Mouse (Mus musculus) heart, embryonic 16.5 days (tissue): ENCODE measurements around the gene Phactr4. TPM values are rescaled to one million over a fixed set of nuclear protein-coding genes. Genes with fewer than 3 reads are reported as not detected.
A peak's percentile ranks its signal among the peaks of the same experiment; 100 is the strongest.

Experiments
- ATAC-seq: fragments of 200-750 bp; cut with Nextera tagmentation; replicated peaks from 2 replicates; pipeline ENCODE4 v1.8.0; 2017; ENCODE audit warnings: moderate number of reproducible peaks; ENCODE audit not compliant: insufficient read depth, low FRiP score; ENCODE audit errors: extremely low read depth
- H3K27ac ChIP-seq: fragments of 300-500 bp; sonication (generic); 2 replicates; pipeline ENCODE4 v1.5.1; 2014; ENCODE audit warnings: mild to moderate bottlenecking, low read length, control low read depth, moderate library complexity
- H3K27me3 ChIP-seq: fragments of 300-500 bp; sonication (generic); 2 replicates; pipeline ENCODE4 v1.6.1; 2014; ENCODE audit warnings: low read length, mixed read lengths; ENCODE audit not compliant: control insufficient read depth, insufficient read depth
- H3K36me3 ChIP-seq: fragments of 300-500 bp; sonication (generic); 2 replicates; pipeline ENCODE4 v1.6.1; 2014; ENCODE audit not compliant: control insufficient read depth, insufficient read depth
- H3K4me1 ChIP-seq: fragments of 300-500 bp; sonication (generic); 2 replicates; pipeline ENCODE4 v1.6.1; 2014; ENCODE audit warnings: low read length, mixed read lengths; ENCODE audit not compliant: control insufficient read depth, insufficient read depth
- H3K4me2 ChIP-seq: fragments of 300-500 bp; sonication (generic); 2 replicates; pipeline ENCODE4 v1.6.1; 2014; ENCODE audit warnings: low read depth, mild to moderate bottlenecking, control low read depth, low read length
- H3K4me3 ChIP-seq: fragments of 300-500 bp; sonication (generic); 2 replicates; pipeline ENCODE4 v1.5.1; 2014; ENCODE audit warnings: mild to moderate bottlenecking, control low read depth, low read length
- H3K9ac ChIP-seq: fragments of 300-500 bp; sonication (generic); 2 replicates; pipeline ENCODE4 v1.6.1; 2014; ENCODE audit warnings: low read length, control low read depth
- H3K9me3 ChIP-seq: fragments of 300-500 bp; sonication (generic); replicated peaks from 2 replicates; pipeline ENCODE4 v1.6.1; 2016; ENCODE audit warnings: low read length; ENCODE audit not compliant: control insufficient read depth
- WGBS: fragments of 180-500 bp; shearing (Covaris S2); extraction: QIAGEN DNeasy Blood & Tissue Kit; methylation state at CpG from one replicate; pipeline ENCODE4 v1.1.7; 2014; 5-methylcytosine and 5-hydroxymethylcytosine counted together
- polyA plus RNA-seq: library from polyadenylated mRNA; unstranded; fragments of >200 nt; fragmentation: Nextera tagmentation; extraction: Ambion mirVana; gene quantifications from 2 replicates; pipeline ENCODE4 v1.2.1, GENCODE M21; 2015

Gene Phactr4
- polyA plus RNA-seq, 1 experiment from 2014 or later = 16.5 TPM

DNA sequence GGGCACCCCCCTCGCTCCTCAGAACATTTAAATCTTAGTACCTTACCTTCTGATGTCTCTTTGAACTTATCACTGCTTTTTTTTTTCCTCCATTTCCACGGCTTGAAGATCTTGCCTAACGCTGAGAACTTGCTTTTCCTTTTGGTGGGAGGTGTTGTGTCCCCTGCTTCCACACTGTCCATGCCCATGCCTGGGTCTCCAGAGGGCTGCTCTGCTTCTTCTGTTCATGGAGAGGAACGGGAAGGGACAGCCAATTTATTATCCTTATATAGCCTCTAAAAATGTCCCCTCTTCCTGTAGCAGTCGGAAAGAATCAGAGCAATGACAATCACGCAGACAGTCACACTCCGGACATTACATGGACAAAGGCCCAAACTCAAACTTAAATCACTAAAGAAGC lies 35.4 kb downstream of the Phactr4 start:
- WGBS = 71% methylated on average over 7 of the region's 7 CpGs
- no peak for ATAC-seq
- Histone ChIP-seq H3K36me3 (0 out of 2 replicates have a peak, but pooled peaks cover 11% of the 10 kb centered on the region), H3K9ac (no peak overlapping the region), H3K9me3 (no peaks in the 10 kb centered on the region), H3K27ac (peak overlapping the region; percentile 16; the same call in 1 of the 2 replicates), H3K4me2 (no peak overlapping the region), H3K4me3 (no peak overlapping the region), H3K4me1 (peaks cover 5% of the 10 kb centered on the region), H3K27me3 (no peaks in the 10 kb centered on the region)

DNA sequence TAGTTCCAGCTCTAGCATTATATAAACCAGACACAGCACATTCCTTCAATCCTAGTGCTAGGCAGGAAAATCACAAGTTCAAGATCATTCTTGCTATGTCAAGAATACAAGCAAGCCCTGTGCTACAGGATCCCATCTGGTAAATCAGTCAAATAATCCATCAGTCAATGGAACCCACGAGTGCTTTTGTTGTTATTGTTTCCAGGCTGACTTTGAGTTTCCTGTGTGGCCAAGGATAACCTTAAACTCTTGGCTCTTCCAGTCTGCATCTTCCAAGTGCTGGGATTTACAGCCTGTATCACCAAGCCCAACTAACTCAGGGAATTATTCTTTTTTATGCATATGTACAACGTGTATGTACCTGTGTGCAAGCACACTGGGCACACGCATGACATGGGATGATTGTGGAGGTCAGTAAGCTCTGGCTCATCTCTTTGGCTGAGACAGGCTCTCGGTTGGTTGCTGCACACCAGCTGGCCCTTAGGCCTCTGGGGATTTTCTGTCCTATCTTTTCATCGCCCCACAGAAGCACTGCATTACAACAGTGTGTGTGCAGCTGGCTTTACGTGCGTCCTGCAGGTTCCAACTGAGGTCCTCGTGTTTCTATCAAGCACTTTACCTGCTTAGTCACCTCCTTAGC lies 36.4 kb downstream of the Phactr4 start:
- no peak overlapping the region for H3K4me2 ChIP-seq
- 61% methylated on average over 8 of the region's 8 CpGs for WGBS
- H3K36me3 ChIP-seq = 0 out of 2 replicates have a peak, but pooled peaks cover 12% of the 10 kb centered on the region
- H3K9ac ChIP-seq = no peak overlapping the region
- H3K27ac ChIP-seq = no peak overlapping the region
- H3K4me3 ChIP-seq = no peak overlapping the region
- no peak for ATAC-seq
- no peaks in the 10 kb centered on the region for H3K9me3 ChIP-seq
- no peaks in the 10 kb centered on the region for H3K27me3 ChIP-seq
- H3K4me1 ChIP-seq = peaks cover 5% of the 10 kb centered on the region

DNA sequence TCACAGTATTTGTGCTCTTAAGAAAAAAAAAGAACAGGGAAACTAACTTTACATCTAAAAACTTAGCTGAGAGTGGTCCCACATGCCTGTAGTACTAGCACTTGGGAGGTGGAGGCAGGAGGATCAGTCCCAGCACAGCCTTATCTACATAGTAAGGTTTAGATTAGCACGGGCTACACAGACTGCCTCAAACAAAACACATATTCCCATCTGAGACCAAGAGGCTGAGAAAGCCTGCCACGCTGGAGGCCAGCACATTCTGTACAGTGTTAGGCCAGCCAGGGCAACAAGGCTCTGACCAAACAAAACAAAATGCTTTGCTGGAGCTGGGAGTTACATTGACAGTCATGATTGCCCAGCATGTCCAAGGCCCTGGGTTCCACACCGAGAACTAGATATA lies 38.8 kb downstream of the Phactr4 start:
- Histone ChIP-seq H3K4me2 (no peak overlapping the region), H3K9me3 (no peaks in the 10 kb centered on the region), H3K36me3 (0 out of 2 replicates have a peak, but pooled peaks cover 12% of the 10 kb centered on the region), H3K4me3 (no peak overlapping the region), H3K27ac (no peak overlapping the region), H3K27me3 (no peaks in the 10 kb centered on the region), H3K9ac (no peak overlapping the region), H3K4me1 (peaks cover 5% of the 10 kb centered on the region)
- no peak for ATAC-seq
- WGBS = 47% methylated on average over 3 of the region's 3 CpGs

DNA sequence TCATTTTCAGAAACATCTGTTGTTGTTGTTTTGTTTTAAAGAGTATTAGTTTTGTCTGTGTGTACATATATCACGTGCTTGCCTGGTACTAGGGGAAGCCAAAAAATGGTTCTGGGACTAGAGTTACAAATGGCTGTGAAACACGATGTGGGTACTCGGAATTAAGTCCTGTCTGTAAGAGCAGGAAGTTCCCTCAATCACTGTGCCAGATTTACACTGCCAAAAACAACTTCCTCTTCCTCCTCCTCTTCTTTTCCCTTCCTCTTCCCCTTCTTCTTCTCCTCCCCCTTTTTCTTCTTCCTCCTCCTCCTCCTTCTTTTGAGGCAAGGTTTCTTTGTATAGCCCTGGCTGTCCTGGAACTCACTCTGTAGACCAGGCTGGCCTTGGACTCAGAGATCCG lies 40.0 kb downstream of the Phactr4 start:
- Histone ChIP-seq H3K27ac (no peak overlapping the region), H3K9ac (no peak overlapping the region), H3K9me3 (no peaks in the 10 kb centered on the region), H3K27me3 (no peaks in the 10 kb centered on the region), H3K4me2 (no peak overlapping the region), H3K36me3 (peaks cover 17% of the 10 kb centered on the region), H3K4me3 (no peak overlapping the region), H3K4me1 (no peaks in the 10 kb centered on the region; the same call in 1 of the 2 replicates)
- WGBS = 72% methylated on average over 4 of the region's 4 CpGs
- no peak for ATAC-seq

DNA sequence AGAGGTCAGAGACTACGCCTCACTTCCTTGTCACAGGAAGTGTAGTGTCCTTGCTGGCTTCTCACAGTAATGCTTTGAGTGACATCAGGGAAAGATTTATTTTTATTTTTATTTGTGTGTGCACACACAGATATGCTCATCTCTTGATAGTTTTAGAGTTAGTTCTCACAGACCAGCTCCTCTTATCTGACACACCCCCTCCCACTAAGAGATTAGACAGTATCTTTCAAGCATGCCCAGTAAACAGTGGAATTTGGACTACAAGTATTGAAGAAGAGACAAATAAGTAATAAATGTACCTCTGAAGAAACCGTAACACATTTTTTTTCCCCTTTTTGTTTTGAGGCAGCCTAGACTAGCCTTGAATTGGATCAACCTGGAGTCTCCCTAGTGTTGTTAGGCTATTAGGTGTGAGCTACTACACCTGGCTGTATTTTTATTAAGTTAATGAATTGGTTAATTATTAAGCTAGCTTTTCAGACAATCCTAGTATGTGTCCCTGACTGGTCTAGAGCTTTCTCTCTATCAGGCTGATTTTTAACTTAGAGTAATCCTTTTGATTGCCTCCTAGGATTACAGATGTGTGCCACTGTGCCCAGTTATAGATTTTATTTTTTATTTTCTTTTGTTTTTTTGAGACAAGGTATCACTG lies 41.2 kb downstream of the Phactr4 start:
- no peak overlapping the region for H3K4me3 ChIP-seq
- WGBS = 96% methylated on average over 2 of the region's 2 CpGs
- H3K4me2 ChIP-seq = no peak overlapping the region
- ATAC-seq = no peak
- no peaks in the 10 kb centered on the region; the same call in 1 of the 2 replicates for H3K4me1 ChIP-seq
- H3K9me3 ChIP-seq = no peaks in the 10 kb centered on the region
- no peaks in the 10 kb centered on the region for H3K27me3 ChIP-seq
- H3K9ac ChIP-seq = no peak overlapping the region
- H3K36me3 ChIP-seq = peaks cover 25% of the 10 kb centered on the region
- no peak overlapping the region for H3K27ac ChIP-seq

DNA sequence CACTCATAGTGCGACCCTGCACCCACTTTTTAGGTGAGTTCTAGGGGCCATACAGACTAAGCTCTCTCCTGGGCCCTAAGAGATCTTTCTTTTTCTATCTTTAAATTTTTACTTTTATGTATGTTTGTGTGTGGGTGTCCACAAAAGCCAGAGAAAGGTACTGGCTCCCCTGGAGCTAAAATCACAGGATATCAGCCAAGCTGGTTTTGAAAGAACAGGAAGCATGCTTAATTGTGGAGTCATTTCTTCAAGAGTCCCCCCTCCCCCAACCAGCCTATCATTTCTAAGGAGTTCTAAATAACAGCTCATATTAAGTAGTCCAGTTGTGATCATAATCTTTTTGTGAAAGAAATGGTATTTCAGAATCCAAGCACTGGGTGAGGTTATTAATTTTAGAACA lies 48.5 kb downstream of the Phactr4 start:
- no peak overlapping the region for H3K4me3 ChIP-seq
- H3K4me1 ChIP-seq = no peaks in the 10 kb centered on the region
- no peak overlapping the region for H3K9ac ChIP-seq
- H3K9me3 ChIP-seq = no peaks in the 10 kb centered on the region
- H3K27me3 ChIP-seq = no peaks in the 10 kb centered on the region
- H3K27ac ChIP-seq = no peak overlapping the region
- H3K36me3 ChIP-seq = peaks cover 48% of the 10 kb centered on the region
- no peak for ATAC-seq
- 100% methylated on average over 1 of the region's 1 CpGs for WGBS
- H3K4me2 ChIP-seq = no peak overlapping the region

DNA sequence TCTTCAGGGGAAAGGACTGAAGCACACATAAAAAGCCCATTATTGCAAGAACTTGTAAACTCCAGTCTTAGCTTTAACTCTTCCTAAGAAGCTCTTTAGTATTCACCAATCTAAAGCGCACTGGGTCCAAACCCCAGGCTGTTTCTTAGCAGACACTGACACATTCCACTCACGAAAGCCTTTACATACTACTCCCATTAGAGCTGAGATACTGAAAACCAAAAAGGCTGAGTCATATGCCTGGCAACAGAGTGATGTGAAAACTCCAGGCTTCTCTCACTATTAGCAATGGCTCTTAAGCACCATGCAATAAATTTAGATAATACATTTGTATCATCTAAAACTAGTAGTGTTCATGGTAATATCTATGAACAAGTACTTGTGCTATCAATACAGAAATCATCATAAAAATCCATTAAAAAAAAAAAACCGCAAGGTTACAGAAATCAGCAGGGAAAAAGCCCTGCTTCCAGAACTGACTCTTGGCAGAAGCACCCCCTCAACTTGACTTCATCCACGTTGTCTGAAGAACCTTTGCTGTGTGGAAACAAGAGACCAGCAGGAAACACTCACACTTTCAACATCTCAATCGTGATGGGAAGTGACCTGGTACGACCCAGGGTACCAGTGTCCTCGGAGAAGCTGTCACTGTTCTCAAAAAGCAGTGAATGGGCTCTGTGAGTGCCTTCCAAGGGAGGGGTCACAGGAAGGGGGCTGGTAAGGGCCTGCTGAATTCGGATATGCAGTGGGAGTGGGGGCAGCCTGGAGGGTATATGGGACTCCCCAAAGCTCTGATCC lies 52.1 kb downstream of the Phactr4 start:
- 80% methylated on average over 8 of the region's 8 CpGs for WGBS
- no peaks in the 10 kb centered on the region for H3K4me1 ChIP-seq
- no peak for ATAC-seq
- H3K27ac ChIP-seq = no peak overlapping the region
- no peak overlapping the region for H3K9ac ChIP-seq
- no peak overlapping the region for H3K4me2 ChIP-seq
- no peaks in the 10 kb centered on the region for H3K9me3 ChIP-seq
- H3K27me3 ChIP-seq = no peaks in the 10 kb centered on the region
- H3K36me3 ChIP-seq = peaks cover 44% of the 10 kb centered on the region
- H3K4me3 ChIP-seq = no peak overlapping the region

DNA sequence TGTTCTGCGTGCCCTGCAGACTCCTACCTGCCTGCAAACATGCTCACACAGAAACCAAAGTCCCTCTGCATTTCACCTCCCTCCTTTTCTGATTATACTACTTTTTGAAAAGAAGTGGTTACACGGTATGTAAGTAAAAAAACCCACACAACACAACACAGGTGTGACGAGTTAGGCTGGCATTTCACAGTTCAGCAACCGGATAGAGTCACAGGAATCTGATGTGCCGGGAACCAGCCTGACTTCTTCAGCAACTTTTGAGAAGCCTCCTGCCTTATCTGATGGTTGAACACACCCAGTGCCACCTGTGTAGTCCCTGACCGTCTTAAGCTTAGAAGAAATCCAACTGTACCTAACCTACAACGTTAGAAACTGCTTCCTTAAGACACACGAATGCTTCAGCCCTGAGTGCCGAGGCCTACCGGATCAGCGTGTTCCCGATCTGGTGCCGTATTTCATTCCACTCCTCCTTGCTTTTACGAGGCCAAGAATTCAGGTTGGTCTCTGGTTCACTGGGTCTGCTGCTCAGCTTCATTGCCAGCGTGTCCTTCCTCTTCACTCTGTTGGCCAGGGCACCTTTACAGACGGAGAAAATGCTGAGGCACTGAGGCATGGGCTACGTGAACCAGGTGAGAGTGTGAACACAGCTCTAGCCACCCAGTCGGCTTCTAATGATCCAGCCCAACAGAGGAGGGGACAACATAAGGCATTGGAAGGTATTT lies 54.6 kb downstream of the Phactr4 start:
- Histone ChIP-seq H3K27ac (no peak overlapping the region), H3K36me3 (peaks cover 59% of the 10 kb centered on the region), H3K27me3 (no peaks in the 10 kb centered on the region)

More for the DNA sequence above, 54.6 kb downstream of the Phactr4 start:
- no peak overlapping the region for H3K9ac ChIP-seq
- no peak overlapping the region for H3K4me2 ChIP-seq
- H3K9me3 ChIP-seq = no peaks in the 10 kb centered on the region
- WGBS = 92% methylated on average over 18 of the region's 18 CpGs
- H3K4me1 ChIP-seq = no peaks in the 10 kb centered on the region
- H3K4me3 ChIP-seq = no peak overlapping the region
- no peak for ATAC-seq
